ENCODE assay signal across 10 mouse cellular contexts in genomic region chr16:88112551-88113138, GRCm38 (mm10).
DNase-seq lines count a peak whose midpoint lies in the region; ATAC-seq and TF ChIP-seq lines count a peak whose summit lies in the region.
"Had no signal": no experiment of that assay in that cellular context is flagged by ENCODE, and none has a peak within 500 bp of the region (broad histone marks: within the 10 kb centered on the region; RNA-seq: fewer than 3 reads in every experiment).

No protein-coding gene starts in this region.

- H3K4me1 ChIP-seq in lung, embryonic 14.5 days (ENCODE audit: insufficient read depth), result no peaks in the 10 kb centered on the region
- H3K4me1 ChIP-seq: embryonic facial prominence, embryonic 12.5 days; lung, embryonic 15.5 days had no signal

- H3K36me3 ChIP-seq in lung, embryonic 14.5 days (ENCODE audit: insufficient read depth), result no peaks in the 10 kb centered on the region
- H3K36me3 ChIP-seq: embryonic facial prominence, embryonic 12.5 days; lung, embryonic 15.5 days had no signal

- H3K27ac ChIP-seq in lung, embryonic 14.5 days (ENCODE audit: low read depth), result no peak overlapping the region
- H3K27ac ChIP-seq: embryonic facial prominence, embryonic 12.5 days; lung, embryonic 15.5 days had no signal

- intact Hi-C loops in left cerebral cortex, postnatal 25 days (cut with DNase I), result no loop called here

- no peak for TF ChIP-seq CTCF in lung, embryonic 14.5 days (IDR thresholded peaks at IDR 0.05; ENCODE audit: low read depth)

- no peak overlapping the region for H3K9ac ChIP-seq in lung, embryonic 14.5 days
- H3K9ac ChIP-seq: embryonic facial prominence, embryonic 12.5 days; lung, embryonic 15.5 days had no signal

- peak; percentile 1 for DNase-seq in cerebellum, adult 11 months
- DNase-seq in cerebellum, adult 11-12 months, result no peak
- peak; percentile 46 for DNase-seq in lung, embryonic 14.5 days
- DNase-seq in lung, postnatal 14 days, result no peak
- peak; percentile 75 to 76 for DNase-seq in cerebellum, postnatal 10 days
- peak; percentile 8 to 50 for DNase-seq in left cerebral cortex, postnatal 25 days (ENCODE audit: low spot score in 2 of 2)

- H3K4me2 ChIP-seq in lung, embryonic 14.5 days, result no peak overlapping the region
- H3K4me2 ChIP-seq: embryonic facial prominence, embryonic 12.5 days; lung, embryonic 15.5 days had no signal

- H3K9me3 ChIP-seq in lung, embryonic 14.5 days (ENCODE audit: low read depth, low read length), result no peaks in the 10 kb centered on the region
- H3K9me3 ChIP-seq: embryonic facial prominence, embryonic 12.5 days; lung, embryonic 15.5 days had no signal

- 53% methylated on average over 8 of the region's 8 CpGs for WGBS in lung, embryonic 14.5 days

- ATAC-seq in lung, embryonic 14.5 days (ENCODE audit: insufficient read depth), result no peak
- no peak for ATAC-seq in megakaryocyte, adult 5-6 weeks (ENCODE audit: poor library complexity, severe bottlenecking)
- no peak for ATAC-seq in granulocyte monocyte progenitor cell, adult 5-6 weeks (replicated peaks; ENCODE audit: poor library complexity, severe bottlenecking)

- no peak overlapping the region for H3K4me3 ChIP-seq in lung, embryonic 14.5 days (ENCODE audit: low read depth, low read length)
- H3K4me3 ChIP-seq: embryonic facial prominence, embryonic 12.5 days; lung, embryonic 15.5 days had no signal

- H3K27me3 ChIP-seq in lung, embryonic 14.5 days (ENCODE audit: insufficient read depth, low read length), result no peaks in the 10 kb centered on the region
- H3K27me3 ChIP-seq: embryonic facial prominence, embryonic 12.5 days; lung, embryonic 15.5 days had no signal

Comparison
In these comparisons a context has a peak if more than half of its experiments do, and no peak if none do; other contexts are left out.
1. DNase-seq: peak in cerebellum, adult 11 months (single experiment), lung, embryonic 14.5 days (single experiment), cerebellum, postnatal 10 days (2 of 2) and left cerebral cortex, postnatal 25 days (2 of 2); none in cerebellum, adult 11-12 months (single experiment) and lung, postnatal 14 days (single experiment).